Mouse (Mus musculus): ENCODE results near the gene Tnfrsf8. TPM values are rescaled to one million over a fixed set of nuclear protein-coding genes. Genes with fewer than 3 reads are reported as not detected.

The Tnfrsf8 gene
- polyA plus RNA-seq, 1 experiment from 2014 or later: 0.17 TPM

- 91% methylated on average over 7 of the region's 7 CpGs for WGBS
These were observed 78.9 kb downstream of the Tnfrsf8 start for GRCm38 (mm10) chr4:145236027-145236426.

GRCm38 (mm10) chr4:145233487-145234228, 81.3 kb downstream of the Tnfrsf8 start:
- no peaks in the 10 kb centered on the region for H3K36me3 ChIP-seq
- no peak for ATAC-seq (ENCODE audit: low FRiP score)
- no peaks in the 10 kb centered on the region for H3K4me1 ChIP-seq
- 31% methylated on average over 3 of the region's 3 CpGs for WGBS
- no peak overlapping the region for H3K4me2 ChIP-seq (replicated peaks)
- no peaks in the 10 kb centered on the region for H3K27me3 ChIP-seq
- H3K4me3 ChIP-seq: no peak overlapping the region
- H3K9ac ChIP-seq: no peak overlapping the region
- H3K9me3 ChIP-seq (replicated peaks): no peaks in the 10 kb centered on the region
- no peak overlapping the region for H3K27ac ChIP-seq

More at GRCm38 (mm10) chr4:145236027-145236426, 78.9 kb downstream of the Tnfrsf8 start:
- no peak for ATAC-seq (ENCODE audit: low FRiP score)
- H3K4me1 ChIP-seq: no peaks in the 10 kb centered on the region
- H3K27me3 ChIP-seq: no peaks in the 10 kb centered on the region
- H3K36me3 ChIP-seq: no peaks in the 10 kb centered on the region
- H3K4me3 ChIP-seq: no peak overlapping the region
- no peak overlapping the region for H3K4me2 ChIP-seq (replicated peaks)
- no peak overlapping the region for H3K27ac ChIP-seq
- no peaks in the 10 kb centered on the region for H3K9me3 ChIP-seq (replicated peaks)
- H3K9ac ChIP-seq: no peak overlapping the region

- 92% methylated on average over 5 of the region's 5 CpGs for whole genome bisulfite sequencing
These were observed 83.2 kb downstream of the Tnfrsf8 start for GRCm38 (mm10) chr4:145231732-145232131.

GRCm38 (mm10) chr4:145230647-145231046, 84.3 kb downstream of the Tnfrsf8 start:
- H3K36me3 ChIP-seq: no peaks in the 10 kb centered on the region
- H3K27ac ChIP-seq: no peak overlapping the region
- ATAC-seq (ENCODE audit: low FRiP score): no peak
- H3K4me2 ChIP-seq (replicated peaks): no peak overlapping the region
- H3K27me3 ChIP-seq: no peaks in the 10 kb centered on the region
- H3K9ac ChIP-seq: no peak overlapping the region
- WGBS: 92% methylated on average over 2 of the region's 2 CpGs
- no peak overlapping the region for H3K4me3 ChIP-seq
- H3K9me3 ChIP-seq (replicated peaks): no peaks in the 10 kb centered on the region
- no peaks in the 10 kb centered on the region for H3K4me1 ChIP-seq

More at GRCm38 (mm10) chr4:145231732-145232131, 83.2 kb downstream of the Tnfrsf8 start:
- no peaks in the 10 kb centered on the region for H3K4me1 ChIP-seq
- no peak overlapping the region for H3K4me3 ChIP-seq
- H3K27me3 ChIP-seq: no peaks in the 10 kb centered on the region
- no peak overlapping the region for H3K27ac ChIP-seq
- ATAC-seq (ENCODE audit: low FRiP score): no peak
- H3K9me3 ChIP-seq (replicated peaks): no peaks in the 10 kb centered on the region
- H3K4me2 ChIP-seq (replicated peaks): no peak overlapping the region
- H3K36me3 ChIP-seq: no peaks in the 10 kb centered on the region
- H3K9ac ChIP-seq: no peak overlapping the region

GRCm38 (mm10) chr4:145229524-145230163, 85.3 kb downstream of the Tnfrsf8 start:
- no peaks in the 10 kb centered on the region for H3K4me1 ChIP-seq
- no peak overlapping the region for H3K4me3 ChIP-seq
- no peaks in the 10 kb centered on the region for H3K36me3 ChIP-seq
- no peaks in the 10 kb centered on the region for H3K27me3 ChIP-seq
- 87% methylated on average over 5 of the region's 5 CpGs for WGBS
- no peak for ATAC-seq (ENCODE audit: low FRiP score)
- no peak overlapping the region for H3K9ac ChIP-seq
- no peak overlapping the region for H3K27ac ChIP-seq
- H3K4me2 ChIP-seq (replicated peaks): no peak overlapping the region
- H3K9me3 ChIP-seq (replicated peaks): no peaks in the 10 kb centered on the region

- no peak for ATAC-seq (ENCODE audit: low FRiP score)
- no peaks in the 10 kb centered on the region for H3K36me3 ChIP-seq
- H3K4me2 ChIP-seq (replicated peaks): no peak overlapping the region
- H3K9me3 ChIP-seq (replicated peaks): no peaks in the 10 kb centered on the region
- no peaks in the 10 kb centered on the region for H3K4me1 ChIP-seq
- no peak overlapping the region for H3K9ac ChIP-seq
- no peak overlapping the region for H3K4me3 ChIP-seq
- 86% methylated on average over 6 of the region's 6 CpGs for WGBS
- H3K27ac ChIP-seq: no peak overlapping the region
- H3K27me3 ChIP-seq: no peaks in the 10 kb centered on the region
These were observed 85.9 kb downstream of the Tnfrsf8 start for GRCm38 (mm10) chr4:145229051-145229450.

GRCm38 (mm10) chr4:145224613-145225012, 90.4 kb downstream of the Tnfrsf8 start:
- ATAC-seq (ENCODE audit: low FRiP score): no peak
- no peaks in the 10 kb centered on the region for H3K27me3 ChIP-seq
- no peaks in the 10 kb centered on the region for H3K4me1 ChIP-seq
- no peak overlapping the region for H3K9ac ChIP-seq
- no peak overlapping the region for H3K4me3 ChIP-seq
- H3K4me2 ChIP-seq (replicated peaks): no peak overlapping the region
- H3K36me3 ChIP-seq: no peaks in the 10 kb centered on the region
- H3K27ac ChIP-seq: no peak overlapping the region
- H3K9me3 ChIP-seq (replicated peaks): no peaks in the 10 kb centered on the region
- WGBS: 84% methylated on average over 4 of the region's 4 CpGs

GRCm38 (mm10) chr4:145222064-145222463, 92.9 kb downstream of the Tnfrsf8 start:
- ATAC-seq (ENCODE audit: low FRiP score): no peak
- no peaks in the 10 kb centered on the region for H3K27me3 ChIP-seq
- H3K9me3 ChIP-seq (replicated peaks): no peaks in the 10 kb centered on the region
- H3K27ac ChIP-seq: no peak overlapping the region
- no peak overlapping the region for H3K4me3 ChIP-seq
- WGBS: 84% methylated on average over 8 of the region's 8 CpGs
- H3K4me2 ChIP-seq (replicated peaks): no peak overlapping the region
- no peaks in the 10 kb centered on the region for H3K36me3 ChIP-seq
- no peaks in the 10 kb centered on the region for H3K4me1 ChIP-seq
- no peak overlapping the region for H3K9ac ChIP-seq

GRCm38 (mm10) chr4:145221379-145221778, 93.6 kb downstream of the Tnfrsf8 start:
- WGBS: 57% methylated on average over 2 of the region's 2 CpGs
- H3K27me3 ChIP-seq: no peaks in the 10 kb centered on the region
- no peak overlapping the region for H3K27ac ChIP-seq
- H3K9ac ChIP-seq: no peak overlapping the region
- no peak overlapping the region for H3K4me2 ChIP-seq (replicated peaks)
- H3K4me3 ChIP-seq: no peak overlapping the region
- no peaks in the 10 kb centered on the region for H3K9me3 ChIP-seq (replicated peaks)
- H3K36me3 ChIP-seq: no peaks in the 10 kb centered on the region
- ATAC-seq (ENCODE audit: low FRiP score): no peak
- H3K4me1 ChIP-seq: no peaks in the 10 kb centered on the region

GRCm38 (mm10) chr4:145220001-145220400, 95.0 kb downstream of the Tnfrsf8 start:
- Histone ChIP-seq H3K36me3 (no peaks in the 10 kb centered on the region), H3K4me1 (peaks cover 2% of the 10 kb centered on the region; the same call in 1 of the 2 replicates), H3K9me3 (replicated peaks) (no peaks in the 10 kb centered on the region), H3K4me2 (replicated peaks) (no peak overlapping the region), H3K9ac (no peak overlapping the region), H3K4me3 (no peak overlapping the region), H3K27ac (no peak overlapping the region), H3K27me3 (no peaks in the 10 kb centered on the region)
- 72% methylated on average over 1 of the region's 1 CpGs for WGBS
- no peak for ATAC-seq (ENCODE audit: low FRiP score)

- H3K9ac ChIP-seq: no peak overlapping the region
- no peaks in the 10 kb centered on the region for H3K27me3 ChIP-seq
- H3K4me2 ChIP-seq (replicated peaks): no peak overlapping the region
- no peak overlapping the region for H3K4me3 ChIP-seq
- WGBS: 65% methylated on average over 15 of the region's 15 CpGs
- H3K4me1 ChIP-seq: peaks cover 5% of the 10 kb centered on the region
- H3K9me3 ChIP-seq (replicated peaks): no peaks in the 10 kb centered on the region
- no peaks in the 10 kb centered on the region for H3K36me3 ChIP-seq
- ATAC-seq (ENCODE audit: low FRiP score): no peak
- H3K27ac ChIP-seq: no peak overlapping the region
These were observed 95.6 kb downstream of the Tnfrsf8 start for GRCm38 (mm10) chr4:145219240-145219985.

GRCm38 (mm10) chr4:145217837-145218236, 97.1 kb downstream of the Tnfrsf8 start:
- no peaks in the 10 kb centered on the region for H3K27me3 ChIP-seq
- no peak overlapping the region for H3K27ac ChIP-seq
- H3K4me2 ChIP-seq (replicated peaks): no peak overlapping the region
- H3K9ac ChIP-seq: no peak overlapping the region
- WGBS: 72% methylated on average over 5 of the region's 5 CpGs
- ATAC-seq (ENCODE audit: low FRiP score): no peak
- no peaks in the 10 kb centered on the region for H3K9me3 ChIP-seq (replicated peaks)
- H3K36me3 ChIP-seq: no peaks in the 10 kb centered on the region
- peaks cover 7% of the 10 kb centered on the region for H3K4me1 ChIP-seq
- no peak overlapping the region for H3K4me3 ChIP-seq
